Mouse (Mus musculus) cerebellum, postnatal 36 days (tissue): ENCODE results near the gene 0610009B22Rik.

Experiments
- DNase-seq, 2 experiments: peaks; one replicate each; pipeline ENCODE4 v3.0.0; 2021 to 2022; ENCODE audit warnings: mixed read lengths in 2 of 2

Gene 0610009B22Rik

DNA sequence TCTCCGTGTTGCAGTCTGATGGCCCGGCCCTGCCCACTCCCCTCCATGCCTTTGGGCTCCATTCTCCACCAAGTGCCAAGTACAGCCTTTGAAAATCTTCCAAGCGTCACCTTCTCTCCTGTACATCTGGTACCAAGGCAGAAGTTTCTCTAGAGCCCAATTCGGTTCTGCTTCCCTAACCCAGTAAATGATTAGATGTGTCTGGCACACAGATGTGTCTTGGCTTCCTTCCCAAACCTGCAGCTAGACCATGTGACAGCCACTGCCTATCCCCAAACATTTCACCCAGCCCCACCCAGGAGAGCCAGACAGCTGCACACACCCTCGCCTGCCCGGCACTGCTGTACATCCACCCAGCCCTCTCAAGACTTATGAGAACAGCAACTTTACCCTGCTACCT is 30.0 kb downstream of the 0610009B22Rik start:
- no peak for DNase-seq

DNA sequence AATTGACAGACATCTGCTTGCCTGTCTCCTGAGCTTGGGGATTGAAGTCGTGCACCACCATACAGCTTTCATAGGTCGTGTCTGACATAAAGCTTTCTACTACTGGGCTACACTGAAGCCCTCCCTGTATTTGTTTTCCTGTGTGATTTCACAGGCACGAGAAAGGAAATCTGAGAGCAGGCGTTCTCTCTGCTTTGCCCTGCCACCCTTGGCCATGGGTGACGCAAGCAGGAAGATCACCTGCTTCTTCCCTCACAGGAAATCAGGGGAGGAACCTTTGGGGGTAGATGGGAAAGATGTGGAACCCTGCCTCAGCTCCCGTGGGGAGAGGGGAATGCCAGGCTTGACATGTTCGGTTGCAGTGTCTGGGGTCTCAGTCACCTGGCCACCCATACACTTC is 30.4 kb downstream of the 0610009B22Rik start:
- DNase-seq: no peak

DNA sequence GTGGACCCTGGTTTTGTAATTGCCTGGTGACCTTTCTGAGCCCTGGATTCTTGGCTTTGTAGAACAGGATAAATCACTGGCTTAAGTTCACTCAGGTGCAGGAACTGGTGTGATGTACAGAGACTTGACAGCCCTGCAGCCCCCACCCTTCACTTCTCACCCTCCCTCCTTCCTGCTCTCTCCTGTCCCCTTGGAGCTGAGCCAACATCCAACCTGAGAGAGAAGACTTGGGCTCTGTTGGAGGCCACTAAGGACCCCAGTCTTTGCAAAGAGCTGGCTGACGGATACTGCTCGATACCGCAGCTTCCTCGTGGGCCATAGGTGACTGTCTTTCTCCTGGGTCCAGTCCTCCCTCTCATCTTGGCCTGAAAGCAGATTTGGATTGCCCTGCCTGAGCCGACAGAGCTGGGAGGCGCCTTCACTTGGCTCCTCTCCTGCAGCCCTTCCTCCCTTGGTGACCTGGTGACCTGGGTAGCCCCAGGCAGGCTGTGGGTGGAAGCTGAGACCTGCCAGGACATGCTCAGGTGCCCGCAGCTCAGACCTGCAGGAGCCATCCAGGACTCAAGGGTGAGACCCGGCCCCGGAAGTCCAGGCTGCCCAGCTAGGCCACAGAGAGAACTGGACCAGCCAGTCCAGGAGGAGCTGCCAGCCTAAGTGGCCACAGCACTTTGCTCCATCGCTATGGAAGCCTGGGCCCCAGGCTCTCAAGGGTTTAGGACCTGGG is 31.7 kb downstream of the 0610009B22Rik start:
- DNase-seq: no peak

DNA sequence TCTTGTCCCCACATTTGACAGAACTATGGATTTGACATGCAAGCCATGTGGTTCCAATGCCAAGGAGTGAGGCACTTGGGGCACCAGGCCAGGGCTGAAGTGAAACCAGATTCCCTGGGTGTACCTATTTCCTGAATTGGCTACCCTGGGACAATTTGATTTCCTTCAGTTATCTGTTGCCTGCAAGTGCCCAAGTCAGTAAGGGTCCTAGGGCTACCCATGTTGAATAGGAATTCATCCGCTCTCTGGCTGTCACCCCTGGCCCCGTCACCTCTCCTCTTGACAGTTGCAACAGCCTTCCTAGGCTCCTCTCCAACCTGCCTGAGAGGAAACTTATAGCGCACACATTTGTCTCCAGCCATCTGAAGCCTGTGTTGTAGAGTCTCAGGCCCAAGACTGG is 33.8 kb downstream of the 0610009B22Rik start:
- no peak for DNase-seq

DNA sequence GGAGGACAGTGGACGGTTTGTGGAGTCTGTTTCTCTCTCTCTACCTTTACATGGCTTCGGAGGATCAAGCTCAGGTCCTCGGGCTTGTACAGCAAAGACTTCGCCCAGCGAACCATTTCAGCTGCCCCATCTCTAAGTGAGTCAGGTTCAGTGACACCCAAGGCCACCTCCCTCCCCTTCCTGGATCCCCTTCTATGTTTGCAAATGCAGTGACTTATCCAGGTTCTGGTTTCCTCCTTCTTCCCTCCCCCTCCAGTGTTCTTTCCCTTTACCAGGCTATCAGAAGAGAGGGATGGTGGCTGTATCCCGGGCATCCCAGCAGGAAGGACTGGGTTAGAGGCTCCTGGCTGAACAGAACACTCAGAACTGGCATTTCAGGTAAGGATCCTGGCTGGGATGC is 34.9 kb downstream of the 0610009B22Rik start:
- DNase-seq: no peak

DNA sequence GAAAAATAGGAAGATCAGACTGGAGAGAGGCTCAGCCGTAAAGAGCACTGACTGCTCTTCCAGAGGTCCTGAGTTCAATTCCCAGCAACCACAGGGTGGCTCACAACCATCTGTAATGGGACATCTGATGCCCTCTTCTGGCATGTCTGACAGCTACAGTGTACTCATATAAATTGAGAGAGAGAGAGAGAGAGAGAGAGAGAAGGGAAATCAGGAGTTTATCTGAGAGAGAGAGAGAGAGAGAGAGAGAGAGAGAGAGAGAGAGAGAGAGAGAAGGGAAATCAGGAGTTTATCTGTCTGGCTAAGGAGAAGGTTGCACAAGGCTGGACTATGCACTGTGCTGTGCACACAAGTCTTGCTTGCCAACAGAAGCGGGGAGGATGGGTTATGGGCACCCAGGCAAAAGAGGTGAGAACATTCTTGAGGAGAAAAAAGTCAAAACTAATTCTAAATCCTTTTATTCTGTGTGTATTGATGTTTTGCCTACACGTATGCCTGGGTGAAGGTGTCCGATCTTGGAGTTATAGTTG is 35.7 kb downstream of the 0610009B22Rik start:
- DNase-seq: no peak

DNA sequence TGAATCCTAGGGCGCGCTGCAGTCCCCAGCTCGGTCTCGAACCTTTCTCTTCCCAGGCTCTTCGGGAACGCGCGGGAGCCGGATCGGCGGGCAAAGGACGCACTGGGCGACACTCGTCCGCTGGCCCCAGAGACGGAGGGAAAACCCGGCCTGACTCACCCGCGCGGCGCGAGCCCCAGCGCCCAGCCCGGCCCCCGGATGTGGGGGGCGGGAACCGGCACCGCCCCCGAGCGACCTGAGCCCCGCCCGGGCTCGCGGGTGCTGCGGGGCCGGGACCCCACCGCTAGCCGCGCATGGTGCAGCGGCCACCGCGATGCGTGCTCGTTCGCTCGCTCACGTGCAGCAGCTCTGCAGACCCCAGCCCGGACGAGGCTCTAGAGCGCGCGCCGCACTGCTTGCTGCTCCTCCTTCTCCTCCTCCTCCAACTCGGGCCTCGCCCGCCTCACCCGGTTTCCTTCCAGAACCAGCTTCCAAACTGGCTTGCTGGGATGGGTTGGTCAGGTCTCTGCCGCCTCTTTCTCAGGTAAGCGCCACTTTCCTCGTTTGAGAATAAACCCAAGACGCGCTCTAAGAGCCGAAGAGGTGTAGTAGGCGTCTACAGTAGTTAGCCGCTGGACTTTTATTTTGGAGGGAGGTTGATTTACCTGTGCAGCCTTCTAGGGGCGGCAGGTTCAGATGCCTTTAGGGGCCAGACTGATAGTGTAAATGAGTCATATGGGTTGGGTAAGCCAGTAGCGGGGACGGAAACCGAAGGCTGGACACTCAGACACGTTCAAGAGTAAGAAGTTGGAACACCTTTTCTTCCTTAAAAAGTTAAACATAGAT is 37.8 kb downstream of the 0610009B22Rik start, which contains the start of the genes N4bp3 and D930048N14Rik:
N4bp3 (minus strand) TSS at position 152 of the 825 bp plus-strand sequence.
D930048N14Rik (plus strand) TSS at position 264 of the 825 bp plus-strand sequence.
- peak in 1 of 2 experiments; percentile 34 for DNase-seq

DNA sequence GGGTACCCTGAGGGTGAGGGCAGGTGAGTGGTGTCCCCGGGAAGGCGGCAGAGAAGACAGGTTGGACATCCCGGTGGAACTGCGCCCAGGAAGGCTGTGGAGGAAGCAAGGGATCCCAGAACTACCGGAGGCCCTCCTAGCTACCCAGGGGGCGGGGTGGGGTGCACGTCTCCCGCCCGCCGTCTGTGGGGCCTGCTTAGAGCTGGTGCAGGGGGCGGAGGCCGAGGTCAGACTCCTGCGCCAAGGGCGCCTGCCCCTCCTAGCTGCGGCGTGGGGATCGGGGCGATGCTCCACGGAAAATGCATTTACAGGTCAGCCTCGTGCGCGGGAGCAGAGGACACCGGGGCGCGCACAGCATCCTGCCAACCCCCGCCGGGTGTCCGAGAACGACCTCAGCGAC is 38.4 kb downstream of the 0610009B22Rik start:
- DNase-seq: no peak

DNA sequence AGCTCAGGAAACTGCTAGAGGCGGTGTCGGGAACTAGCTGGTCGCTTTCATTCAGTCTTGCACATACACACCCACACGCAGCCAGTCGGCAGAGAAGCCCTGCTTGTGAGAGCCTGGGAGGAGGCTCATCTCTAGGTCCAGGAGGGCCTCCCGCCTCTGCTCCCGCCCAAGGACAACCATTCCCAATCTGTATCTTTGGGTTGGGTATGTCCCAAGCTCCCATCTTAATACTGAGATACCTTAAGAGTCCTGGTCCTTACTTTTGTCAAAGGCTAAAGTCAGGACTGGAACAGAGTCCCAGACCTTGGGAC is 38.8 kb downstream of the 0610009B22Rik start:
- DNase-seq: no peak

DNA sequence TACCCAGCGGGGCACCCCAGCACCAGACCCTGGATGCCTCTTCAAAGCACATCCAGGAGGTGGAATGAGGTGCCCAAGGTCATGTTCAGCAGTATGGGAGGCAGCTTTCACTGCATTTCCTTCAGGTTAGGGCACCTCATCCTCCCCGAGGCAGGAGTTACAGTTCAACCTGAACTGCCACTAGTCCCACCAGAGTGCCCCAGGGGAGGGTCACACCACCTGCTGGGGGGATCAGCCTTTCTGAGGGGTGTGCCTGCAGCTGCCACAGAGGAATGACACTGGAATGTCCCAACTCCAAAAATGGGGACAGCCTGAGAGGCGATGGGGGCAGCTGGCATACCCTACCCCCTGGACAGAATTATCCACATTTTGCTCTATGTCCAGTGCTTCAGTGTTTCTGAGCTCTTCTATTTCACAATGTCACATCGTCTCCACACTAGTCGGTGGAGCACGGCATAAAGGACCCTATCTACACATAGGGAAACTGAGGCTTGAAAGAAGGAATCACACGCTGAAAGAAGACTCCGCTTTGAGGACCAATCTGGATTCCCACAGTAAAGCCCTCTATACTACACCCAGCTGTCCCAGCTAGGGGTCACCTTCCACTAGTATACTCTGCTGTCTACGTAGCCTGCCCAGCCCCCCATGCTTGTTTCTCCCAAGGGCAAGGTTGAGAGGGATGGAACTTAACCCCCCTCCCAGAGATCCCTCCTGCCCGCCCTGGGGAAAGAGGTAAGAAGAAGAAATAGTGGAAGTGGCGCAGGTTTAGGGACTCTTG is 39.4 kb downstream of the 0610009B22Rik start:
- no peak for DNase-seq

DNA sequence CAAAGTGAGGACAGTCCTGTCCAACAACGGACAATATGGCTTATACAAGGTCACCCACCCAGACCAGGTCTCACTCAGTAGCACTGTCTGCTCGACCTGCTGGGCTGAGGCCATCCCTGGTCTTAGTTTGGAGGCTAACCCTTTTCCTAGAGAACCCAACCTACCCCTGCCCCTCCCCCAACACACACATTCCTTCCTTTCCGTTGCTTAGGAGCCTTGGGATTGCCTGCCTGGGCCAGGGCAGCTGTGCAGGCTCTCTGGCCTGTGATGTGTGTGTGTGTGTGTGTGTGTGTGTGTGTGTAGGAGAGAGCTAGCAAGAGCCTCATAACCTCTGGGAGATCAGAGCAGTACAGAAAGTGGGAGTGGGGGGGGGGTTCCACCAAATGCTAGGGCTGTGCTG is 40.1 kb downstream of the 0610009B22Rik start:
- DNase-seq: no peak

DNA sequence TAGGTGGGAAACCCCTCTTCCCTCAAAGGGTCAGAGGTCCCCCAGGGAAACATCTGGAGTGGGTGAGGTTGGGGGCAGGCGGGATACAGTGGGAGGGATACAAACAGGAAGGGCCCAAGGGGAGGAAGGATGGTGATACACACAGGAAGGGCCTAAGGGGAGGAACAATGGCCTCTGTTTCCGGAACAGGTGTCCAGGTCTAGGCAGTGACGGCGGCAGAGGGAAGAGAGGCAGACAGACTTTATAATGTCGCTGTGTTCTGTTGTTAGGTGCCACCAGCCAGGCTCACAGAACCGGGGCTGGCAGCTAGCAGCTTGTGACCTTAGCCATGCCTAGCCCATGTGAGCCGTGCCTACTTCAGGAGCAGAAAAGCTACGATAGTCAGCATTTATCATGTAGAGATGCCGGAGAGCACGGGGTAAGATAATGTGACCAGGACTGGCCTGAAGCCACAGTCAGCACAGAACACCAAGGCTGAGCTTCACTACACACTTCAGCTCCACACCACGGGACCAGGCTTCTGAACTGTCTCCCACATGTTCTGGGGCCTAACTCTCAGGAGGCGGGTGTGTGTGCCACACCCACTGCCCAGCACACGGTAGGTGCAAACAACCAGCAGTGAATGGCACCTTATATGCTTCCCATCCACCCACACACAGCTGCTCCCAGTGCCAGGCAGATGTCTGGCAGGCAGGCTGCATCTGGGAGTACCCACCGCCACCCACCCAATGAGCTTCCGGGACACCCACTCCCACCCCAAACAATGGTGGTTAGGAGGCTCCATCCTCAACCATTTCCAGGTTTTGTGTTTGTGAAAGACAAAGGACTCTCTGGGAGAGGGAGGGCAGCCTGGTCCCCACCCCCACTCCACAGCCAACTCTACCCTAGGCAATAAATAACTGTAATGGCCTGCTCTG is 41.7 kb downstream of the 0610009B22Rik start:
- no peak for DNase-seq

DNA sequence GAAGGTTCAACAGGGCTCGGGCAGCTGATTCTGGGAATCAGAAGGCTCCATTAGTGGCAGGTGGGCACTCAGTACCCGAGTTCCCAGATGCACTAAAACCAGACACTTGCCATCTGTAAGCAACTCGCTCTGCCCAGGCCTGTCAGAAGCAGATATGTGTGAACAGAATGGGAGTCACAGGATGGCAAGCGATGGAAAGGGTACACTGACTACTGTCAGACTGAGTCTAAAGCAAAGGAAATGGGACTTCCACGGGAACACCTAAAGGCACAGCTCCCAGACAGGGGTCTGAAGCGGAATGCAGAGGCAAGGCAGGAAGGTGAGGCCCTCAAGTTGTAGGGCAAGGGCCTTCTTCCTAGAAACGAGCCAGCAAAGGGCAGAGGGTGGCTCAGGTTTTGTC is 42.4 kb downstream of the 0610009B22Rik start:
- DNase-seq: no peak

DNA sequence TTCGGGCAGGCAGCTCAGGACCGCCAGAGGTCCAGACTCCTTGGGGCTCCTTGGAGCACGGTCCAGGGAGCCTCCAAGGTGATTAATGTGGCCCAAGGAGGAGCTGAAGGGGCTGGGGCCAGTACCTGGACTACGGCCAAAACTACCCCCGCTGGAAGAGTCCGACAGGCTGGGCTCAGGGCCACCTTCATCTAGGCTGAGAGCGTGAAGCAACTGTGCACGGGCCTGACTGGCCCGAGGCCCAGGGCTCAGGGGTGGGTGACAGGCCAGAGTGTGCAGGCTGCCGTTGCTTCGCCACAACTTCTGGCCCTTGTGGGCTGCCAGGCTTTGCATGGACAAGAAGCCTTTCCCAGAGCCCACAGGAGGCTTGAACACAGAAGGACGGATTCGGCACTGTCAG is 43.4 kb downstream of the 0610009B22Rik start:
- DNase-seq: no peak

DNA sequence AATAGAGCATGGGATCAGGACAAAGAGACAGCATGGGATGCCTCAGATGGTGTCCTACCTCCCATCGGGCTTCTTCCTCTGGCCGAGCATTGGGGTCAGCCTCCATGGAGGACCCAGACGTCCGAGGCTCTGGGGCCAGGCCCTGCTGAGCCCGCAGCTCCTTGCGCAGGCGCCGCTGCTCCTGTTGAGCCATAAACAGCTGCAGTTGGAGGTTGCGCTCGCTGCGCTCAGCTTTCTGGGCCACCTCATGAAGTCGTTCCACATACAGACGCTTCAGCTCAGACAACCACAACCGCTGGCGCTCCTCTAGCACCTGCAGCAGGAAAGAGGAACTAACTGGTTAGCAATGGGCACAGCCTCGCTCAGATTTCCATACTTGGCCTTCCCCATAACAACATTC is 44.5 kb downstream of the 0610009B22Rik start:
- no peak for DNase-seq

DNA sequence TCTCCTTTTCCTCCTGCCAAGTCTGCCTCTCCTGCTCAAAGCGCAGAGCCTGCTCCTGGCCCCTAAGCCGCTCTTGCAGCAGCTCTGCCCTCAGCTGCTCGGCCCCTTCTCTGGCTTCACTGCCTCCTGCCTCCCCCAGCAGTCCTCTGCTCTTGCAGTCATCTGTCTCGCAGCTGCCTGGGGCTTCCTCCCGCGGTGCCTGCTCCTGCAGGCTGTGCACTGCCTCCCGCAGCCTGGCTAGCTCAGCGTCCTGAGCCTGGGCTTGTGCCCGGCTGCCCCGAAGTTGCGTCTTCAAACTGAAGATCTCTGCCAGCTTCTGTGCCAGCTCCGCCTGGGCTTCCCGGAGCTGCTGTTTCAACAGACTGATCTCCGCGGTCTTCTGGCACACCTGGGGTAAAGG is 44.9 kb downstream of the 0610009B22Rik start:
- peak; percentile 41 for DNase-seq

DNA sequence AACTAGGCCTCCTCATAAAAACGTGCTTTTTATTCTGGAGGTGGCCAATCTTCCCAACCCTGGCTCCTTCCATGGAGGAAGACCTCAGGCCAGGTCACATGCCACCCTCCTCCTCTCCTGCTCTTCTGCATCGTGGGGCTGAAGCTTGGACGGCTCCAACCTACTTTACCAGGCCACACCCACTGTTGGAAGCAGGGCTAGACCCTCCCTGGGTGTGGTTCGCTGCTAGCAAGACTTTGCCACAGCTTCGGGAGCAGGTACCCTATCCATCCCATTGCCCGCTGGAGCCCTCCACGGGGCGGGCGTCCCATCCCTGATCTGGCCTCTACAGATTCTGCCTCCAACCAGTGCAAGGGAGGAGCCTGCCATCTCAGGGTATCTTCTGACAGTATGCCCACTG is 45.5 kb downstream of the 0610009B22Rik start:
- no peak for DNase-seq

DNA sequence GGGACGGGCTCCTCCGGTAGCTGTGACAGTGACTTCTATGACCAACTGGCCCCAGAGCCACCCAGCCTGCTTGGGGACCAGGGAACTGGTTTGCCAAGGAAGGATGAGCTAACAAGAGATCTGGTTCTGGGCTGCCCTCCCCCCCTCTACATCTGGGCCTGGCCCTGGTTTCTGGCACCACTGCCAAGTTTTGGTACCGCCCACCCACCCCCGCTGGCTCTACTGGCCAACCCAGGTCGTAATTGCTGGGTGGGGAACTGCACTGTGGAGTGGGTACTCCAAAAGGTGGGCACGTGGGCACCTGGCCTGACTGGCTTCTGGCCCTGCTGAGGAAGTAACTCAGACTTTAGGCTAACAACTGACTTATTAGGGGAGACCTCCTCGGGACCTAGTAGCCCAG is 47.9 kb downstream of the 0610009B22Rik start:
- DNase-seq: no peak

DNA sequence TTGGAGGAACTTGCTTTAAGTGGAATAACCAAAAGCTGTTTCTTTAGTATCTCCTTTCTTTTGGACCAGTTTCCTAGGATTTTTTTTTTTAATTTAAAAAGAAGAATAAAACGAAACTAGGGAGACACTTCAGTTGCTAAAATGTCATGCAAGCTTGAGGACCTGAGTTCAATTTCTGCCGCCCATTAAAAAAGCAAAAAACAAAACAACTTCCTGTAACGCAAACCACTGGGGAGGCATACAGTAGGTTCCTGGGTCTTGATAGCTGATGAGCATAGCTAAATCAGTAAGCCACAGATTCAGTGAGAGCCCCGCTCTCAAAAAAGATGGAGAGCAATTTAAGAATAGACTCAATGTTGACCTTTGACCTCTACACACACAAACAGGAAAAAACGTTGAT is 50.2 kb downstream of the 0610009B22Rik start:
- DNase-seq: no peak

DNA sequence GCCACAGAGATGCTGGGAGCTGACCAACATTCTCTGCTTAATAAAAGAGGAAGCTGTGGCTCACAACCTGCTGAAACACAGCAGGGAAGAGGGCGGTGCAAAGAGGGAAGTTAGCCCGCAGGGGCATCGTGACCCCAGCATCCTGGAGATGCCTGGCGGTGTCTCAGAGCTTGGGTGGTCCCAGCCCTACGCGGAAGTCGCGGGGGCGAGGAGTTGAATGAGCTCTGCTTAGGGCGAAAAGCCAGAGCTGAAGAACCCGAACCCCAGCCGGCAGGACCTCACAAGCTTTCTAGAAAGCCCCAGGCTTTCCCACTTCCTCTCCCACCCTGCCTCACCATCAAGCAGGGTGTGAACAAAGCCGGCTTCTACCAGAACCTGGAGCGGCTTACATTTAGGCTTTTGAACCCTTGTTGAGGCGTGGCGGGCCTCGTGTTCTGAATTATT is 50.7 kb downstream of the 0610009B22Rik start:
- no peak for DNase-seq

DNA sequence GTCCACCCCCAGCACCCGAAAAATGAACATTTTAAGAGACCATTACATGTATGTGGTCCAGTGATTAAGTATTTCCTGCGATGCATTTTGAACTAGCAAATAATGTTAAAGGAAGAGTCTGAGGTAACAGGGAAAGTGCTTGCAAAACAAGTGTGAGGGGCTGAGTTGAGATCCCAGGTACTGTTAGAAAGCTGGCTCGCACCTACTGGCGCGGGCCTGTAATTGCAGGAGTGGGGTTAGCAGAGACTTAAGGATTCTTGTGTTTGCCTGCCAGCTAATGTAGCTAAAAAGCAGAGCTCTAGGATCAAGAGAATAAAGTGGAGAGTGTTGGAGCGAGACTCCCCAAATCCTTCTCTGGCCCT is 52.4 kb downstream of the 0610009B22Rik start:
- peak; percentile 57 to 58 for DNase-seq
